27 mouse cellular contexts compared by ENCODE assay signal in genomic region chr17:65912202-65912601, GRCm38 (mm10). TPM values are rescaled to one million over a fixed set of nuclear protein-coding genes. Genes with fewer than 3 reads are reported as not detected.
DNase-seq lines count a peak whose midpoint lies in the region; ATAC-seq and TF ChIP-seq lines count a peak whose summit lies in the region.
"Had no signal": no experiment of that assay in that cellular context is flagged by ENCODE, and none has a peak within 500 bp of the region (broad histone marks: within the 10 kb centered on the region; RNA-seq: fewer than 3 reads in every experiment).

No protein-coding gene starts in this region.

- no peak for TF ChIP-seq CTCF in MEL (IDR thresholded peaks at IDR 0.05 in 2 of 3, conservative IDR thresholded peaks at IDR 0.05 in 1 of 3; ENCODE audit: control insufficient read depth in 1 of 3, insufficient read depth in 1 of 3, low read depth in 2 of 3, low read length in 3 of 3, poor library complexity in 1 of 3, severe bottlenecking in 1 of 3)

- H3K4me1 ChIP-seq in MEL (ENCODE audit: control insufficient read depth in 1 of 2, insufficient read depth in 2 of 2, low read length in 2 of 2), result peaks cover 3 to 8% of the 10 kb centered on the region in 2 experiments; a peak in 2 of 4 replicates
- H3K4me1 ChIP-seq in forebrain, embryonic 11.5 days (replicated peaks; ENCODE audit: control insufficient read depth, insufficient read depth, low read length), result peaks cover 5% of the 10 kb centered on the region; the same call in 1 of the 2 replicates

- no peaks in the 10 kb centered on the region for H3K27me3 ChIP-seq in MEL (ENCODE audit: control insufficient read depth in 1 of 2, insufficient read depth in 2 of 2, low read length in 2 of 2)
- H3K27me3 ChIP-seq in forebrain, embryonic 11.5 days (ENCODE audit: control insufficient read depth, insufficient read depth, low read length), result no peaks in the 10 kb centered on the region
- H3K27me3 ChIP-seq: heart, embryonic 12.5 days; heart, embryonic 15.5 days had no signal

- peak; percentile 78; the same call in 1 of the 2 replicates for ATAC-seq in common myeloid progenitor, adult 5-6 weeks (replicated peaks; ENCODE audit: low read depth, poor library complexity, severe bottlenecking)
- ATAC-seq in granulocyte monocyte progenitor cell, adult 5-6 weeks (replicated peaks; ENCODE audit: poor library complexity, severe bottlenecking), result peak; percentile 76
- peak; percentile 68 for ATAC-seq in megakaryocyte progenitor cell, adult 5-6 weeks (replicated peaks; ENCODE audit: poor library complexity)
- no peak for ATAC-seq in forebrain, embryonic 11.5 days (replicated peaks; ENCODE audit: low FRiP score)
- ATAC-seq: CD4-positive, CD25-positive, alpha-beta regulatory T cell, adult 4 months; forebrain, embryonic 14.5 days; forebrain, postnatal 0 days; hindbrain, postnatal 0 days; inflammation-experienced regulatory T-cells, adult 6 months had no signal

- peak; percentile 37 for DNase-seq in MEL (ENCODE audit: low read depth, low spot score)
- DNase-seq in forebrain, embryonic 11.5 days (ENCODE audit: low spot score), result no peak
- DNase-seq in T-cell, adult 2 months (ENCODE audit: low spot score), result no peak
- DNase-seq: adrenal gland, postnatal 10 days; adrenal gland, postnatal 36 days; cerebellum, adult 11 months; cerebellum, adult 2 months; cerebellum, adult 9-11 months; cerebellum, postnatal 25 days; embryo, embryonic 11 days; forebrain, postnatal 0 days; gastrocnemius, adult 2 months; gastrocnemius, postnatal 14 days; heart, adult 18-20 months; heart, postnatal 10 days; heart, postnatal 36 days had no signal

- no peak overlapping the region for H3K4me3 ChIP-seq in MEL (ENCODE audit: control insufficient read depth in 1 of 2, insufficient read depth in 1 of 2, low read depth in 2 of 2, low read length in 2 of 2)
- H3K4me3 ChIP-seq in forebrain, embryonic 11.5 days (ENCODE audit: low read depth, low read length), result no peak overlapping the region
- H3K4me3 ChIP-seq: forebrain, embryonic 10.5 days; gastrocnemius, adult 2 months; heart, embryonic 12.5 days; heart, embryonic 15.5 days had no signal

- WGBS in forebrain, embryonic 11.5 days, result 84% methylated on average over 2 of the region's 2 CpGs

- no peak for TF ChIP-seq POLR2A in MEL (IDR thresholded peaks at IDR 0.05; ENCODE audit: control insufficient read depth in 1 of 2, insufficient read depth in 1 of 2, low read depth in 1 of 2, low read length in 2 of 2, poor library complexity in 1 of 2)

- H3K9ac ChIP-seq in MEL (ENCODE audit: control insufficient read depth, low read depth, low read length, poor library complexity, severe bottlenecking), result no peak overlapping the region
- H3K9ac ChIP-seq in forebrain, embryonic 11.5 days (ENCODE audit: low read length), result no peak overlapping the region
- H3K9ac ChIP-seq: forebrain, postnatal 0 days; heart, embryonic 12.5 days; heart, embryonic 15.5 days; hindbrain, embryonic 14.5 days had no signal

- no peak for TF ChIP-seq RAD21 in MEL (IDR thresholded peaks at IDR 0.05; ENCODE audit: low read depth, low read length)

- no peaks in the 10 kb centered on the region for H3K9me3 ChIP-seq in MEL (replicated peaks; ENCODE audit: insufficient read depth, low read length)
- H3K9me3 ChIP-seq in forebrain, embryonic 11.5 days (ENCODE audit: control insufficient read depth, low read length), result no peaks in the 10 kb centered on the region
- H3K9me3 ChIP-seq: forebrain, embryonic 10.5 days; heart, embryonic 12.5 days; heart, embryonic 15.5 days had no signal

- H3K27ac ChIP-seq in MEL (ENCODE audit: control insufficient read depth, low read depth, low read length), result no peak overlapping the region
- H3K27ac ChIP-seq in forebrain, embryonic 11.5 days (ENCODE audit: low read depth, low read length), result no peak overlapping the region
- H3K27ac ChIP-seq: forebrain, embryonic 10.5 days; gastrocnemius, adult 2 months; heart, embryonic 15.5 days; hindbrain, embryonic 14.5 days; hindbrain, postnatal 0 days had no signal

- no peak overlapping the region for H3K4me2 ChIP-seq in forebrain, embryonic 11.5 days (ENCODE audit: low read depth, low read length, severe bottlenecking)
- H3K4me2 ChIP-seq: heart, embryonic 12.5 days; heart, embryonic 15.5 days; hindbrain, embryonic 14.5 days had no signal

- 0 out of 4 replicates have a peak, but pooled peaks of 1 of the 2 experiments have one; percentile 49 for TF ChIP-seq EP300 in MEL (IDR thresholded peaks at IDR 0.05; ENCODE audit: low read depth in 1 of 2, low read length in 2 of 2)

- H3K79me2 ChIP-seq in MEL (ENCODE audit: control insufficient read depth, insufficient read depth, low read length, poor library complexity), result no peaks in the 10 kb centered on the region

- H3K36me3 ChIP-seq in MEL (ENCODE audit: control insufficient read depth in 1 of 2, insufficient read depth in 2 of 2, low read length in 2 of 2), result peaks cover 0 to 4% of the 10 kb centered on the region in 2 experiments; a peak in 2 of 4 replicates
- no peaks in the 10 kb centered on the region for H3K36me3 ChIP-seq in forebrain, embryonic 11.5 days (ENCODE audit: control insufficient read depth, insufficient read depth, low read length)
- H3K36me3 ChIP-seq: forebrain, embryonic 10.5 days; heart, embryonic 12.5 days; heart, embryonic 15.5 days had no signal

TF ChIP-seq in MEL, 35 proteins besides CTCF, POLR2A, EP300 and RAD21:
- TF ChIP-seq GATA1 (IDR thresholded peaks at IDR 0.05; ENCODE audit: low read depth, low read length) (peak; percentile 56; the same call in 1 of the 2 replicates), MYC (IDR thresholded peaks at IDR 0.05; ENCODE audit: low read depth, low read length) (no peak)

RNA-seq across cellular contexts. Expression of gene Ralbp1, which starts 26.6 kb away (rescaled TPM):
- 53.2 and 57.7 TPM in 2 replicates for total RNA-seq in MEL (2012; rRNA removed)
- polyA plus RNA-seq in MEL (2012; ENCODE audit: insufficient read depth in 1 of 2, insufficient read length in 2 of 2, low read depth in 1 of 2, low replicate concordance in 2 of 2, missing spikeins in 1 of 2), result 10 to 100 TPM in 1 of 2 experiments, not detected in 1; 69.6 TPM
- total RNA-seq in common myeloid progenitor, adult 5-6 weeks (2017), result 114 and 116 TPM in 2 replicates
- total RNA-seq in granulocyte monocyte progenitor cell, adult 5-6 weeks (2014; fragmentation: Nextera tagmentation), result 40.5 and 41.4 TPM in 2 replicates
- 71.5 and 76.3 TPM in 2 replicates for total RNA-seq in granulocyte monocyte progenitor cell, adult 5-6 weeks (2017)
- 33.8 and 35.2 TPM in 2 replicates for total RNA-seq in megakaryocyte progenitor cell, adult 5-6 weeks (2015)
- total RNA-seq in megakaryocyte progenitor cell, adult 5-6 weeks (2017), result 92.5 and 96.5 TPM in 2 replicates
- 35.4 and 45.2 TPM in 2 replicates for polyA plus RNA-seq in forebrain, embryonic 11.5 days (2014; fragmentation: Nextera tagmentation; extraction: Ambion mirVana)

RNA-seq across cellular contexts. Expression of gene Twsg1, which starts 38.8 kb away (rescaled TPM):
- total RNA-seq in MEL (2012; rRNA removed), result 11.9 and 17.0 TPM in 2 replicates
- polyA plus RNA-seq in MEL (2012; ENCODE audit: insufficient read depth in 1 of 2, insufficient read length in 2 of 2, low read depth in 1 of 2, low replicate concordance in 2 of 2, missing spikeins in 1 of 2), result 10 to 100 TPM in 1 of 2 experiments, not detected in 1; 17.7 TPM
- total RNA-seq in common myeloid progenitor, adult 5-6 weeks (2017), result 21.8 and 23.3 TPM in 2 replicates
- total RNA-seq in granulocyte monocyte progenitor cell, adult 5-6 weeks (2014; fragmentation: Nextera tagmentation), result 13.2 and 28.0 TPM in 2 replicates
- 10.5 and 10.8 TPM in 2 replicates for total RNA-seq in granulocyte monocyte progenitor cell, adult 5-6 weeks (2017)
- total RNA-seq in megakaryocyte progenitor cell, adult 5-6 weeks (2015), result 12.0 and 13.2 TPM in 2 replicates
- 10.1 and 11.3 TPM in 2 replicates for total RNA-seq in megakaryocyte progenitor cell, adult 5-6 weeks (2017)
- polyA plus RNA-seq in forebrain, embryonic 11.5 days (2014; fragmentation: Nextera tagmentation; extraction: Ambion mirVana), result 107 and 115 TPM in 2 replicates
